Mouse (Mus musculus) C2C12 (cell line): ENCODE data around the gene Rusc2.

Experiments used
- CEBPB ChIP-seq: IDR thresholded peaks from one replicate; pipeline ENCODE4 v1.6.1; 2011; ENCODE audit warnings: low read depth, mild to moderate bottlenecking, control low read depth, moderate library complexity
- CTCF ChIP-seq: IDR thresholded peaks from one replicate; pipeline ENCODE4 v1.5.1; 2011; ENCODE audit not compliant: control insufficient read depth, insufficient read depth, insufficient read length
- FOSL1 ChIP-seq: IDR thresholded peaks from one replicate; pipeline ENCODE4 v1.8.0; 2011; ENCODE audit warnings: mild to moderate bottlenecking, low read length; ENCODE audit not compliant: poor library complexity, insufficient read depth, severe bottlenecking
- MAX ChIP-seq: IDR thresholded peaks from one replicate; pipeline ENCODE4 v1.6.1; 2011; ENCODE audit warnings: mild to moderate bottlenecking, control low read depth
- MYOG ChIP-seq: IDR thresholded peaks from one replicate; pipeline ENCODE4 v1.6.1; 2011; ENCODE audit not compliant: control insufficient read depth, insufficient read length; ENCODE audit errors: extremely low read depth

DNA sequence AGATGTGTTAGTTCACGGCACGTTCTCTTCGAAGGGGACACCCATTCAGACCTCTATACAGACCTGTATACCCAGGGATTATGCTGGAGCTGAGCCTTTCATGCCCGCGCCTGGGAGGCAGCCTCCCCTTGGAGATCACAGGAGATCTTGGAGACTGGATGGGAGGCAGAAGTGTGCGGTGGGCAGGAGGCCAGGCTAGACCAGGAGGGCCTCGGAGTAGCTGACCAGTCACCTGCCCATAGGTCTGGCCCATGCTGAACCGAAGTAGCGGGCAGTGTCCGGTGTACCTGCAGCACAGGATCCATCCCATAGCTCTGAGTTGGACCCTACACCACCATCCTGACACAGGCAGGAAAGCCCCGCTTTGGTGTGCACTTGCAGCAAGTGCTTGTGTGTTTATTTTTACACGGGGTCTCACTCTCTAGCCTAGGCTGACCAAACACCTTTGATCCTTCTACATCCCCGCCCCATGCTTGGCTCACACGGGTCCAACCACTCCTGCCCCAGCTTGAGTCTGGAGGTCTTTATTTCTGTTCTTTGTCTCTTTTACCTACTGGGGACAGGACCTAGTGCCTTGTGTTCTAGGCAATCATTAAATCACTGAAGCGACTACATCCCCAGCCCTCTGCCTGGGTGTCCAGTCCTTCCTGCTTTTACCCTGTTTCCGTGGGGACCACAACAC, 46.5 kb downstream of the Rusc2 start:
- TF ChIP-seq CTCF (no peak), MAX (no peak), FOSL1 (no peak), CEBPB (no peak), MYOG (no peak)
